Mouse (Mus musculus): ENCODE measurements around the gene Marc2. TPM values are rescaled to one million over a fixed set of nuclear protein-coding genes. Genes with fewer than 3 reads are reported as not detected.
A peak's percentile ranks its signal among the peaks of the same experiment; 100 is the strongest.

Marc2 gene
- polyA plus RNA-seq, 1 experiment from 2014 or later, result 213 TPM

DNA sequence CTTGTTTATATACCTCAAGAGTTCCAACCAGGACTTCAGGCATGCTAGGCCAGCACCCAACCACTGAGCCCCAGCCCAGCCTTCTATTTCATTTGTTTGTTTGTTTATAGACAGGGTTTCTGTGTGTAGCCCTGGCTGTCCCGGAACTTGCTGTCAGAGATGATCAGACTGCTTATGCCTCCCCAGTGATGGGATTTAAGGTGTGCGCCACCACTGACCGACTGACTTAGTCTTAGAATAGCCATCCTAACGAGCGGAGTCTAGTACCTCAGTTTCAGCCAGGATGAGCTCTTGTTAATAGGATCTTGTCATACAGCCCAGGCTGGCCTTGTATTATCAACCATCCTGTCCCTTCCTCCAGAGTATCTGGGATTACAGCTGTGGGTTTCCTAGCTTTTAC lies 35.0 kb upstream of the Marc2 start:
- Histone ChIP-seq H3K4me2 (replicated peaks; ENCODE audit: low read depth, low read length) (peak overlapping the region; percentile 68), H3K9me3 (ENCODE audit: low read length) (no peaks in the 10 kb centered on the region), H3K27me3 (replicated peaks; ENCODE audit: insufficient read depth, low read length) (peaks cover 16% of the 10 kb centered on the region), H3K9ac (replicated peaks; ENCODE audit: low read depth) (no peak overlapping the region), H3K4me1 (ENCODE audit: insufficient read depth, low read depth, low read length) (0 out of 2 replicates have a peak, but pooled peaks cover 6% of the 10 kb centered on the region), H3K4me3 (ENCODE audit: low read depth, low read length) (peak overlapping the region; percentile 56), H3K36me3 (ENCODE audit: insufficient read depth, low read length) (no peaks in the 10 kb centered on the region), H3K27ac (ENCODE audit: low read length) (no peak overlapping the region; the same call in 1 of the 2 replicates)
- DNase-seq (ENCODE audit: low spot score), result no peak
- WGBS, result 79% methylated on average over 5 of the region's 5 CpGs
- ATAC-seq, result no peak
- TF ChIP-seq CTCF (IDR thresholded peaks at IDR 0.05), result no peak

DNA sequence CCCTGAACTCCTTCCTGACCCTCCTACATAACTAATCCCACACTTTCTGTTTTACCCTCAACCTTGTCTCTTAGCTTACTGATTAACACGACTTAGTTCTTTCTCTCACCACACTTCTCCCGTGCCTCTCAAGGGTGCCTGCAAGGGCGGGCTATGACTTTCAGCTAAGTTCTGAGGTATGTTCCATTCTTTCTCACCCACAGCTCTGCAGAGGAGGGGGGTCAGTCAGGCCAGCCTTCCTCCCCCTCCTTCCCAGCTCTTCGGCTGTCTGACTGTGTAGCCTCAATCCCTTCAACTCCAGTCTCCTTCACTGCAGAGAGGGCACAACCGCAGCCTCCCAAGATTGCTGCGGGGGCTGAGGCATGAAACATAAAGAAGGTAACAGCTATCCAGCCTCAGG lies 32.6 kb upstream of the Marc2 start:
- WGBS, result 64% methylated on average over 6 of the region's 6 CpGs
- Histone ChIP-seq H3K4me1 (ENCODE audit: insufficient read depth, low read depth, low read length) (0 out of 2 replicates have a peak, but pooled peaks cover 6% of the 10 kb centered on the region), H3K9ac (replicated peaks; ENCODE audit: low read depth) (no peak overlapping the region), H3K9me3 (ENCODE audit: low read length) (no peaks in the 10 kb centered on the region), H3K4me2 (replicated peaks; ENCODE audit: low read depth, low read length) (no peak overlapping the region), H3K27me3 (replicated peaks; ENCODE audit: insufficient read depth, low read length) (peaks cover 16% of the 10 kb centered on the region), H3K36me3 (ENCODE audit: insufficient read depth, low read length) (no peaks in the 10 kb centered on the region), H3K4me3 (ENCODE audit: low read depth, low read length) (no peak overlapping the region), H3K27ac (ENCODE audit: low read length) (no peak overlapping the region)
- ATAC-seq (no peak), DNase-seq (ENCODE audit: low spot score) (no peak)
- TF ChIP-seq EP300 (IDR thresholded peaks at IDR 0.05) (no peak), CTCF (IDR thresholded peaks at IDR 0.05) (no peak)

DNA sequence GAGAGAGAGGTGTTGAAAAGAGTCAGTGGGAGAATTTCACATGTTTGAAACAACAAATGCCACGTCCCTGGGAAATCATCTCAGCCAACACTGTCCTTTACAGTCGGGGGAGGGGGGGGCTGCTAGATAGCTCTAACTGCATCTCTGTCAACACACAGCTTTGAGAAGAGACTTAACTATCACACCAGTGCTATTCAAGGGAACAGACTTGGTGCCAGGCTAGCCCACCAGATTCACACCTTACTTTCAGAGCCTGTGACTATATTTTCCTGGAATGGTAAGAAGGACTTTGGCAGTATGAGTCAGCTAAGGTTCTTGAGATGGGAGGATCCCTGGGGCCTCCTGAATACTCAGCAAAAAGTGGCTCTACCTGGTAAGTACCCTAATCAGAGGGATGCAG lies 31.1 kb upstream of the Marc2 start:
- no peak overlapping the region for H3K4me3 ChIP-seq (ENCODE audit: low read depth, low read length)
- H3K27ac ChIP-seq (ENCODE audit: low read length), result no peak overlapping the region
- peaks cover 3% of the 10 kb centered on the region; the same call in 1 of the 2 replicates for H3K27me3 ChIP-seq (replicated peaks; ENCODE audit: insufficient read depth, low read length)
- no peaks in the 10 kb centered on the region for H3K36me3 ChIP-seq (ENCODE audit: insufficient read depth, low read length)
- TF ChIP-seq CTCF (IDR thresholded peaks at IDR 0.05) (no peak), EP300 (IDR thresholded peaks at IDR 0.05) (no peak)
- no peak overlapping the region for H3K4me2 ChIP-seq (replicated peaks; ENCODE audit: low read depth, low read length)
- H3K9me3 ChIP-seq (ENCODE audit: low read length), result no peaks in the 10 kb centered on the region
- H3K9ac ChIP-seq (replicated peaks; ENCODE audit: low read depth), result no peak overlapping the region
- ATAC-seq (no peak), DNase-seq (ENCODE audit: low spot score) (no peak)
- WGBS, result 60% methylated on average over 2 of the region's 2 CpGs
- H3K4me1 ChIP-seq (ENCODE audit: insufficient read depth, low read depth, low read length), result 0 out of 2 replicates have a peak, but pooled peaks cover 2% of the 10 kb centered on the region

- no peak for DNase-seq (ENCODE audit: low spot score)
- Histone ChIP-seq H3K27ac (ENCODE audit: low read length) (no peak overlapping the region), H3K4me1 (ENCODE audit: insufficient read depth, low read depth, low read length) (peaks cover 19% of the 10 kb centered on the region; the same call in 1 of the 2 replicates), H3K27me3 (replicated peaks; ENCODE audit: insufficient read depth, low read length) (no peaks in the 10 kb centered on the region), H3K4me2 (replicated peaks; ENCODE audit: low read depth, low read length) (no peak overlapping the region), H3K9ac (replicated peaks; ENCODE audit: low read depth) (no peak overlapping the region), H3K36me3 (ENCODE audit: insufficient read depth, low read length) (no peaks in the 10 kb centered on the region), H3K4me3 (ENCODE audit: low read depth, low read length) (no peak overlapping the region), H3K9me3 (ENCODE audit: low read length) (no peaks in the 10 kb centered on the region)
- no peak for TF ChIP-seq EP300 (IDR thresholded peaks at IDR 0.05)
- TF ChIP-seq CTCF (IDR thresholded peaks at IDR 0.05), result no peak
- 83% methylated on average over 11 of the region's 11 CpGs for WGBS
- ATAC-seq, result no peak
These were observed 27.7 kb upstream of the Marc2 start for GRCm38 (mm10) chr1:184873910-184874309.

- TF ChIP-seq CTCF (IDR thresholded peaks at IDR 0.05) (no peak), EP300 (IDR thresholded peaks at IDR 0.05) (no peak)
- 65% methylated on average over 7 of the region's 7 CpGs for WGBS
- no peaks in the 10 kb centered on the region for H3K9me3 ChIP-seq (ENCODE audit: low read length)
- DNase-seq (ENCODE audit: low spot score) (no peak), ATAC-seq (no peak)
- no peaks in the 10 kb centered on the region for H3K36me3 ChIP-seq (ENCODE audit: insufficient read depth, low read length)
- H3K4me3 ChIP-seq (ENCODE audit: low read depth, low read length), result no peak overlapping the region
- H3K27me3 ChIP-seq (replicated peaks; ENCODE audit: insufficient read depth, low read length), result no peaks in the 10 kb centered on the region
- peaks cover 19% of the 10 kb centered on the region; the same call in 1 of the 2 replicates for H3K4me1 ChIP-seq (ENCODE audit: insufficient read depth, low read depth, low read length)
- no peak overlapping the region for H3K27ac ChIP-seq (ENCODE audit: low read length)
- H3K4me2 ChIP-seq (replicated peaks; ENCODE audit: low read depth, low read length), result no peak overlapping the region
- H3K9ac ChIP-seq (replicated peaks; ENCODE audit: low read depth), result no peak overlapping the region
These were observed 26.0 kb upstream of the Marc2 start for GRCm38 (mm10) chr1:184872069-184872819.

DNA sequence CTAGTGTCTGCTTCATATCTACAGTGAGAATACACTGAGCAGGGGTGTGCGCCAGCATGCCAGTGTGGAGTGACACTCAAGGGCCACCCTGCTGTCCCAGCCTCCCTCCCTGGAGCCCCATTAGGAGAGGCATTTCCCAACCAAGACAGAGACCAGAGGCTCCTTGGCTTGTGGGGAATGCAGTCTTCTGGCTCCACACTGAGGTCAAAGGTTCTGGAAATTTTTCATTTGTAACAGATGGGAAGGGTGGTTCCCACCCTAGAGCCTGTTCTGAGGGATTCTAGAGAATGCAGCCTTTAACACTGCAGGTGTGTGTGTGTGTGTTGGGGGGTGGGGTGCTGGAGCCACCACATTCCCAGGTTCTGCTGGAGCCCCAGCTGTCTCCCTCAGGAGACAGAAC lies 25.3 kb upstream of the Marc2 start:
- Histone ChIP-seq H3K27ac (ENCODE audit: low read length) (no peak overlapping the region), H3K4me3 (ENCODE audit: low read depth, low read length) (no peak overlapping the region), H3K27me3 (replicated peaks; ENCODE audit: insufficient read depth, low read length) (no peaks in the 10 kb centered on the region), H3K9me3 (ENCODE audit: low read length) (no peaks in the 10 kb centered on the region), H3K9ac (replicated peaks; ENCODE audit: low read depth) (no peak overlapping the region), H3K36me3 (ENCODE audit: insufficient read depth, low read length) (no peaks in the 10 kb centered on the region), H3K4me2 (replicated peaks; ENCODE audit: low read depth, low read length) (no peak overlapping the region), H3K4me1 (ENCODE audit: insufficient read depth, low read depth, low read length) (peaks cover 19% of the 10 kb centered on the region; the same call in 1 of the 2 replicates)
- 59% methylated on average over 1 of the region's 1 CpGs for whole genome bisulfite sequencing
- ATAC-seq (peak; percentile 64), DNase-seq (ENCODE audit: low spot score) (peak; percentile 48)
- TF ChIP-seq CTCF (IDR thresholded peaks at IDR 0.05), result no peak
